Mouse (Mus musculus): ENCODE results near the gene Clns1a. TPM values are rescaled to one million over a fixed set of nuclear protein-coding genes. Genes with fewer than 3 reads are reported as not detected.
A peak's percentile ranks its signal among the peaks of the same experiment; 100 is the strongest.

Clns1a gene
- total RNA-seq, 2 experiments from 2014 or later: 52.1 to 56.3 TPM

GRCm38 (mm10) chr7:97726080-97726479 lies 29.6 kb downstream of the Clns1a start:
- no peak for DNase-seq (ENCODE audit: low spot score in 2 of 2)

DNA sequence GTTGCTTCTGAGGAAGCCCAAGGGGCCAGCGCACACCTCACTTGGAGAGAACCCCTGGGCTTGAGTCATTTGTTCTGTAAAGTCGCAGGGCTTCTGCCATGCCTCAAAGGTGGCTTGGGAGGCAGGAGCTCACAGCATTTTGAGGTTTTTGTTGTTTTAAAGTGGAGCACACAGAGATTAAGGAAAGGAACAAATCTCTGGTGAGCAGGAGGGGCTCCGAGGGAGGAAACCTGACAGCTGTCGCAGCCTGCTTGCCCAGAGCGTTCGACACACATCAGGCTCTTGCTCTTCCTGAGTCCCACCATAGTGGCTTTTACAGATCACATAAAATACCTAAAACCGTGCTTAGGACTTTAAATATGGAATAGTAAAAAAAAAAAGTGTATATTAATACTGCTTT lies 30.3 kb downstream of the Clns1a start:
- no peak for DNase-seq (ENCODE audit: low spot score in 2 of 2)

DNA sequence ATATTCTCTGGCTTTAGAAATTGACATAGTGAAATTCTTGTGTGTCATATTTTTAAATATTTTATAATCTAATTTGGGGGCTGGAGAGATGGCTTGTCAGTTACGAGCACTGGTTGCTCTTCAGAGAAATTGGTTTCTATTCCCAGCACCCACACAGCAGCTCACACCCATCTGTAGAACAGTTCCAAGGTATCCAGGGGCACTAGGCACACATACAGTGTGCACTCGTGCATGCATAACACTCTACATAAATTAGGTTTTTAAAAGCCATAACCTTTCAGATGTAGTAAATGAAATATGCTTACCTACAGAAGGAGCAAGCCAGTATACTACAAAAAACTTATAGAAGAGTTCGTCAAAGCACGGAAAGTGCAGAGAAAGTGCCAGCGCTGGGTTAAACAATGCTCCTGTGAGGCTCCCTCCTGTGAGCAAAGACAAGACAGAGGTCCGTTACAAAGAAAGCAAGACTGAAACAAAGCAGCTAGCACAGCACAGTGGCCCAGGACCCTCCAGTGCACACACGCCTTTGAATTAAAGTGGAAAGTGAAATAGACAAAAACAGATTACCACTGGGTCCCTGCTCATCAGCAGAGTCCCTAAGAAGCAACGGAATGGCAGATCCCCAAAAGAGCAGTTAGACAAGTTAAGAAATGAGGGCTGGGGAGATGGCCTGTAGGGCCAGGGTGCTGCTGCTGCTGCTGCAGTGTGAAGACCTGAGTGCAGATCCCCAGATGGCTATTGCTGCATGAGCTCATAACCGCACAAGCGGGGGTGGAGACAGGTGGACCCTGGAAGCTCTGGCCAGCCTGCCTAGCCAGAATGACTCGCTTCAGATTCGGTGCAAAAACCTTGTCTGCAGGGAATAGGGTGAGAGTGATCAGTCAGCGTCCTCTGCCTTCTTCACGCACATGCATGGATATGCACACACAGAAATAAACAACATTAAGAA lies 32.5 kb downstream of the Clns1a start:
- DNase-seq (ENCODE audit: low spot score in 2 of 2): no peak

- no peak for DNase-seq (ENCODE audit: low spot score in 2 of 2)
Measured at GRCm38 (mm10) chr7:97730427-97730826, 34.0 kb downstream of the Clns1a start.

GRCm38 (mm10) chr7:97733606-97734005 lies 37.2 kb downstream of the Clns1a start:
- DNase-seq (ENCODE audit: low spot score in 2 of 2): no peak

- no peak for DNase-seq (ENCODE audit: low spot score in 2 of 2)
Measured at GRCm38 (mm10) chr7:97735021-97735420, 38.6 kb downstream of the Clns1a start.

DNA sequence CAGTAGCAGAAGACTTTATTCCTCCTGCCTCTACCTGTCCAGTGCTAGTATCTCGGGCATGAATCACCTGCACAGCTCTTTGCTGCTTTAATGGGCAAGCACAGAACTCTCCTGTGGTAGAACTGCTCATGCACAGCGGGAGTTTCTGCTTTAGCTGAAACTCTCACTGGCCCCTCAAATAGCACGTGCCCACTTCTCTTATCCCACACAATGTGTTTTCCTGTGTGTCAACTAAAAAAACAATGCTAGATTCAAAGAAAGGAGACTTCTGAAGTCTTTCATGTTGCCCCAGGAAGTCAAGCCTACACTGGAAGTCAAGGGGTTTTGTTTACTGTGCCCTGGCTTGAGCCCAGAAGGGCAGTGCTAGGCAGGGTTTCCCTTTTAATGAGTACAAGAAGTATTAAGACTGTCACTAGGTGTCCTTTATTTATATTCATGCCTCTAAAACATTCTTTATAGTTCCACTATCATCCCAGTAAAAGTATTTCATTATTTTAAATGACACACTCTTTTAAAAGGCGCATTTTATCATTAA lies 39.5 kb downstream of the Clns1a start:
- no peak for DNase-seq (ENCODE audit: low spot score in 2 of 2)

DNA sequence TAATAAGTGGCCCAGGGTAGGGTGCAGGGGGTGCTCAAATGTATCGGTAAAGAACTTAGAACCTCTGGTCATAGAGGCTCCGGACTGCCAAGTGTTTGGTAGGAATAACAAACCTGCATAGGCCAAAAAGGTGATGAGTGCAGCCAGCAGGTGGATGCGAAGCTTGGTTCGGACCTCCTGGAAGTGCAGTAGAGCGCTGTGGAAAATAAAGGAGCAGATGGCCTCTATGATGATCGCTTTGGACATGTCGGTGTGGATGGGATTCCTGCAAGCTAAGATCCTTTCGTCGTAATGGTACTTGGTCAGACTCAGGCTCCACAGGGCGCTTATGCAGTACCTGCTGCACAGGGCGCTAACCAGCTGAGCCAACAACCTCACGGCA lies 40.8 kb downstream of the Clns1a start:
- DNase-seq (ENCODE audit: low spot score in 2 of 2): no peak

- DNase-seq (ENCODE audit: low spot score in 2 of 2): peak; percentile 73 to 87
Measured at GRCm38 (mm10) chr7:97737638-97738456, 41.4 kb downstream of the Clns1a start, which contains the start of gene Aqp11. Aqp11 (minus strand) TSS chr7:97738289.

DNA sequence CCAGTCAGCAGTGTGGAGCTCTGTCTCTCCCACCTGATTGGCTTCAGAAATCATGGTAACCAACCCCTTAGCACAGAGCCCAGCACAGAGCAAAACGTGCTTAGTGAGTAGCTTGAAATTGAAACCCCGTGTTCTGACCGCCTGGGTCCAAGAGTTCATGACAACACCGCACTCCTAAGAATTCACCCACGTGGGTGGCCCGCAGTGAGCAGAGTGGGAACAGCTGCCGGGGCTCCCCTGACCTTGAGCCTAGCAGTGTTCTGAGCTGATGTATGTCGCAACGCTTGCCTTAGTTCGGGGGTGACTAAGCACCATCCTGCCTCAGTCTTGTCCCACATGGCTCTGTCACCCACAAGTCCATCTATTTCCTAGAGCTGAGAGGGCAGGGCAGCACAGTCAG lies 44.5 kb downstream of the Clns1a start:
- no peak for DNase-seq (ENCODE audit: low spot score in 2 of 2)

- DNase-seq (ENCODE audit: low spot score in 2 of 2): no peak
Measured at GRCm38 (mm10) chr7:97741756-97742291, 45.4 kb downstream of the Clns1a start.

DNA sequence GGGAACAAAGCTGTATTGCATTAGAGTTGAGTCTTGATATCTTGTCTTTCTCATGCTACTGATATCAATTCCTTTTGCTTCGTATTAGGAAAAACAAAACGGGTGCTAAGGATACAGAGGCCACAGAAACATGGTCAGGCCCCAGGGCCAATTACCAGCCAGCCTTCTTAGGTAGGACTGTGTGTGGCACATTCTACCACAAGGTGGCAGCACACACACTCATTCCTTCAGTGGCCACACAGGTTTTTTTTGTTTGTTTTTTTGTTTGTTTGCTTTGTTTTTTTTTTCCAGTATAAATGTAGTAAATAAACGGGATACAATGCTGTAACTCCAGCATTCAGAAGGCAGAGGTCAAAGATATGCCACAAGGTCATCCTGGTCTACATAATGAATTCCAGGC lies 48.9 kb downstream of the Clns1a start:
- peak in 1 of 2 experiments; percentile 54 for DNase-seq (ENCODE audit: low spot score in 2 of 2)

GRCm38 (mm10) chr7:97747176-97747707 lies 50.8 kb downstream of the Clns1a start:
- DNase-seq (ENCODE audit: low spot score in 2 of 2): no peak

GRCm38 (mm10) chr7:97747787-97748497 lies 51.5 kb downstream of the Clns1a start:
- DNase-seq (ENCODE audit: low spot score in 2 of 2): peak; percentile 58 to 86

GRCm38 (mm10) chr7:97748527-97749206 lies 52.2 kb downstream of the Clns1a start:
- DNase-seq (ENCODE audit: low spot score in 2 of 2): peak in 1 of 2 experiments; percentile 23

GRCm38 (mm10) chr7:97749207-97750190 lies 53.1 kb downstream of the Clns1a start:
- no peak for DNase-seq (ENCODE audit: low spot score in 2 of 2)

GRCm38 (mm10) chr7:97756967-97757881 lies 60.8 kb downstream of the Clns1a start:
- DNase-seq (ENCODE audit: low spot score in 2 of 2): no peak

GRCm38 (mm10) chr7:97764591-97764990 lies 68.2 kb downstream of the Clns1a start:
- no peak for DNase-seq (ENCODE audit: low spot score in 2 of 2)
